Mouse (Mus musculus) CD4-positive naive resting alpha-beta T cell, adult 57 days (primary cell): Measurements from ENCODE around the gene Dmd. TPM values are rescaled to one million over a fixed set of nuclear protein-coding genes. Genes with fewer than 3 reads are reported as not detected.

ENCODE experiments used
- total RNA-seq: library from RNA; stranded (reverse); gene quantifications from one replicate; pipeline ENCODE4 v1.2.4, GENCODE M21; 2023

Gene Dmd
- total RNA-seq: 0.21 TPM

DNA sequence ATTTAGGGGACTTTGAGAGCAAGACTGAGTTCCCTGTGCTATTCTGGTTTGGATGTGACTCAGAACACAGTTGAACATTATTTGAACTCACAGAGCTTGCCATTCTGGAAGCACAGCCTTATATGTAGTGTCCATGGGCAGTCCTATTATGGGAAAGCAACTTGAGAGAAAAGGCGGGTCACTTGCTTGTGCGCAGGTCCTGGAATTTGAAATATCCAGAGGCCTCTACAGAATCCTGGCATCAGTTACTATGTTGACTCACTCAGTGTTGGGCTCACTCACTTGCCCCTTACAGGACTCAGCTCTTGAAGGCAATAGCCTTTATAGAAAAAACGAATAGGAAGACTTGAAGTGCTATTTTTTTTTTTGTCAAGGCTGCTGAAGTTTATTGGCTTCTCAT lies at the start of gene Dmd:
TSS of gene Dmd (plus strand) at position 241 of the 400 bp plus-strand sequence.

DNA sequence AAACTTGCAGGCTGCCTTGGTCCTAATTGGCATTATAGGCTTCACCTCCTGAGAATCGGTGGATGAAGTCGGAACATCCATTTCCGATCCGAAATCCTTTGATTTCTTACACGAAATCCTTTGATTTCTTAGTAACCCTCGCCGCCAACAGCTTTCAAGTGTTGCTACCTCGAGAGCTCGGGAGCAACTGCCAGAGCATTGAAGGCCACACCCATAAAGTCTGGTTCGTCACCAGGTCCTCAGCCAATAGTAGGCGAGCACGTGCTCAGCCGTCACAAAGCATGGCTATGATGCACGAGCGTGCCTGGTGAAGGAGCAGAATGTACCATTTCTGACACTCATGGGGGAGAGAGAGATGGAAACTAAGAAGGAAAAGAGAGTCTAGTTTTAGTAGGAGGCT lies 538.9 kb downstream of the Dmd start, which contains the start of gene Tsga8:
TSS of gene Tsga8 (minus strand) at position 327 of the 400 bp plus-strand sequence.

DNA sequence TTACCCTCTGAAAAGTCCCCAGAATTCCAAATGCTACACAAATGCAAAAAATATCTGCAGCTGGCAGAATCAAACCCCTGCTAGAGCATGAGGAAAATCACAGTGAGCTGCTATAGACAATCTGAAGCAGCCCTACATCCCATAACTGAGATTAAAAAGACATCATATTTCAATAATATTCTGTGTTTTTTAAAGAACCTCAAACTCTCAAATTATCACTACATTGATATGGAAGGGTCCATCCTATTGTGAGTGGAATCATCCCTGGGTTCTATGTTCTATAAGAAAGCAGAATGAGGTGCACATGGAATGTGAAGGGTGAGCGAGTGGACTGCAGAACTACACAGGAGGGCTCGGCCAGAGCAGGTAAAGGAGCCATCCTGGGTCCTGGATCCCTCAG lies 2300.7 kb downstream of the Dmd start, which contains the start of gene Fthl17a:
TSS of gene Fthl17a (plus strand) at position 301 of the 400 bp plus-strand sequence.

